In genomic region chr6:117917576-117917975, GRCm38 (mm10) we compare ENCODE assay signal across 8 mouse cellular contexts. TPM values are rescaled to one million over a fixed set of nuclear protein-coding genes. Genes with fewer than 3 reads are reported as not detected.
DNase-seq lines count a peak whose midpoint lies in the region; ATAC-seq and TF ChIP-seq lines count a peak whose summit lies in the region.

No protein-coding gene starts in this region.

- 2% methylated on average over 21 of the region's 21 CpGs for WGBS in embryonic facial prominence, embryonic 12.5 days
- 1% methylated on average over 21 of the region's 21 CpGs for WGBS in liver, postnatal 0 days (ENCODE audit: insufficient replicate concordance)
- 1% methylated on average over 21 of the region's 21 CpGs for WGBS in neural tube, embryonic 12.5 days

- no peak for TF ChIP-seq POLR2A in testis, adult 2 months (IDR thresholded peaks at IDR 0.05; ENCODE audit: control insufficient read depth, low read depth, low read length)

- peak overlapping the region; percentile 72 for H3K4me3 ChIP-seq in embryonic facial prominence, embryonic 12.5 days
- peak overlapping the region; percentile 80 for H3K4me3 ChIP-seq in liver, postnatal 0 days (ENCODE audit: low read depth, low read length)
- H3K4me3 ChIP-seq in neural tube, embryonic 12.5 days, result peak overlapping the region; percentile 61
- H3K4me3 ChIP-seq in testis, adult 2 months (ENCODE audit: control insufficient read depth, low read depth, low read length), result peak overlapping the region; percentile 94

- DNase-seq in A20 (ENCODE audit: low read depth, low spot score), result peak; percentile 61
- peak; percentile 72 to 88 for DNase-seq in adrenal gland, adult (ENCODE audit: inconsistent age in 2 of 2, low spot score in 1 of 2)
- DNase-seq in heart, adult 8-10 months (ENCODE audit: low spot score), result peak; percentile 72
- peak; percentile 64 to 75 for DNase-seq in kidney, adult 8-10 months
- DNase-seq in liver, postnatal 0 days, result peak; percentile 75

- H3K4me2 ChIP-seq in embryonic facial prominence, embryonic 12.5 days (replicated peaks), result peak overlapping the region; percentile 79
- peak overlapping the region; percentile 80 for H3K4me2 ChIP-seq in liver, postnatal 0 days (ENCODE audit: low read depth, low read length)
- H3K4me2 ChIP-seq in neural tube, embryonic 12.5 days (replicated peaks), result peak overlapping the region; percentile 85

- no peaks in the 10 kb centered on the region for H3K27me3 ChIP-seq in embryonic facial prominence, embryonic 12.5 days
- H3K27me3 ChIP-seq in liver, postnatal 0 days (ENCODE audit: insufficient read depth, low read length), result no peaks in the 10 kb centered on the region
- no peaks in the 10 kb centered on the region for H3K27me3 ChIP-seq in neural tube, embryonic 12.5 days (replicated peaks)
- no peaks in the 10 kb centered on the region for H3K27me3 ChIP-seq in testis, adult 2 months (ENCODE audit: control insufficient read depth, insufficient read depth, low read length)

- TF ChIP-seq EP300 in liver, postnatal 0 days (IDR thresholded peaks at IDR 0.05; ENCODE audit: low read depth), result 0 out of 2 replicates have a peak, but pooled peaks have one; percentile 9

- H3K9ac ChIP-seq in embryonic facial prominence, embryonic 12.5 days, result peak overlapping the region; percentile 71
- peak overlapping the region; percentile 86 for H3K9ac ChIP-seq in liver, postnatal 0 days (replicated peaks)
- H3K9ac ChIP-seq in neural tube, embryonic 12.5 days, result peak overlapping the region; percentile 76

- no peak for TF ChIP-seq CTCF in liver, postnatal 0 days (IDR thresholded peaks at IDR 0.05; ENCODE audit: low read depth)
- TF ChIP-seq CTCF in testis, adult 2 months (IDR thresholded peaks at IDR 0.05; ENCODE audit: control insufficient read depth, insufficient read depth, insufficient replicate concordance, low read depth, low read length), result no peak

- ATAC-seq in embryonic facial prominence, embryonic 12.5 days (ENCODE audit: insufficient number of reproducible peaks, insufficient read depth, low FRiP score, low TSS enrichment), result peak; percentile 73
- peak; percentile 25 for ATAC-seq in liver, postnatal 0 days
- ATAC-seq in neural tube, embryonic 12.5 days (ENCODE audit: low FRiP score, low read depth), result peak; percentile 73

- peak overlapping the region; percentile 96 for H3K27ac ChIP-seq in embryonic facial prominence, embryonic 12.5 days
- H3K27ac ChIP-seq in liver, postnatal 0 days (ENCODE audit: low read depth), result peak overlapping the region; percentile 99
- H3K27ac ChIP-seq in neural tube, embryonic 12.5 days, result 0 out of 2 replicates have a peak overlapping the region, but pooled peaks have one; percentile 38
- H3K27ac ChIP-seq in testis, adult 2 months (ENCODE audit: control insufficient read depth, insufficient read depth, low read depth, low read length), result peak overlapping the region; percentile 65

- peaks cover 38% of the 10 kb centered on the region for H3K4me1 ChIP-seq in embryonic facial prominence, embryonic 12.5 days
- H3K4me1 ChIP-seq in liver, postnatal 0 days (ENCODE audit: insufficient read depth), result peaks cover 36% of the 10 kb centered on the region
- H3K4me1 ChIP-seq in neural tube, embryonic 12.5 days, result peaks cover 25% of the 10 kb centered on the region
- peaks cover 4% of the 10 kb centered on the region; the same call in 1 of the 2 replicates for H3K4me1 ChIP-seq in testis, adult 2 months (ENCODE audit: control insufficient read depth, insufficient read depth, low read length)

- peaks cover 15% of the 10 kb centered on the region; the same call in 1 of the 2 replicates for H3K36me3 ChIP-seq in embryonic facial prominence, embryonic 12.5 days
- peaks cover 34% of the 10 kb centered on the region for H3K36me3 ChIP-seq in liver, postnatal 0 days (replicated peaks; ENCODE audit: insufficient read depth, low read length)
- H3K36me3 ChIP-seq in neural tube, embryonic 12.5 days, result 0 out of 2 replicates have a peak, but pooled peaks cover 2% of the 10 kb centered on the region
- H3K36me3 ChIP-seq in testis, adult 2 months (ENCODE audit: control insufficient read depth, insufficient read depth, low read length), result no peaks in the 10 kb centered on the region; the same call in none of the 2 replicates

- H3K9me3 ChIP-seq in embryonic facial prominence, embryonic 12.5 days, result no peaks in the 10 kb centered on the region
- H3K9me3 ChIP-seq in liver, postnatal 0 days (ENCODE audit: low read length), result no peaks in the 10 kb centered on the region
- no peaks in the 10 kb centered on the region for H3K9me3 ChIP-seq in neural tube, embryonic 12.5 days

RNA-seq across cellular contexts. Expression of gene Hnrnpf, which starts 17.5 kb away (rescaled TPM):
- 659 and 677 TPM in 2 replicates for polyA plus RNA-seq in embryonic facial prominence, embryonic 12.5 days (2016; fragmentation: Nextera tagmentation; extraction: Ambion mirVana)
- total RNA-seq in heart, adult 8-10 months (2022), result 100 to 1,000 TPM; 170 to 189 (median 180) TPM
- polyA plus RNA-seq in liver, postnatal 0 days (2015; fragmentation: Nextera tagmentation; extraction: Ambion mirVana), result 264 and 270 TPM in 2 replicates
- polyA plus RNA-seq in neural tube, embryonic 12.5 days (2016; fragmentation: Nextera tagmentation; extraction: Ambion mirVana), result 463 and 469 TPM in 2 replicates
- 286 and 325 TPM in 2 replicates for polyA plus RNA-seq in testis, adult 2 months (2012; rRNA removed)

RNA-seq across cellular contexts. Expression of gene Fxyd4, which starts 19.9 kb away (rescaled TPM):
- 2.2 and 3.7 TPM in 2 replicates for polyA plus RNA-seq in embryonic facial prominence, embryonic 12.5 days (2016; fragmentation: Nextera tagmentation; extraction: Ambion mirVana)
- not detected for total RNA-seq in heart, adult 8-10 months (2022)
- polyA plus RNA-seq in liver, postnatal 0 days (2015; fragmentation: Nextera tagmentation; extraction: Ambion mirVana), result 0.20 TPM in 1 of 2 replicates, not detected in the other
- polyA plus RNA-seq in neural tube, embryonic 12.5 days (2016; fragmentation: Nextera tagmentation; extraction: Ambion mirVana), result 1.2 and 2.7 TPM in 2 replicates
- 3.6 TPM in 1 of 2 replicates, not detected in the other for polyA plus RNA-seq in testis, adult 2 months (2012; rRNA removed)

RNA-seq across cellular contexts. Expression of gene Zfp239, which starts 55.7 kb away (rescaled TPM):
- 15.7 and 19.2 TPM in 2 replicates for polyA plus RNA-seq in embryonic facial prominence, embryonic 12.5 days (2016; fragmentation: Nextera tagmentation; extraction: Ambion mirVana)
- under 1 TPM in 3 of 4 experiments, not detected in 1; 0.22 to 0.41 (median 0.26) TPM for total RNA-seq in heart, adult 8-10 months (2022)
- 0.86 and 1.1 TPM in 2 replicates for polyA plus RNA-seq in liver, postnatal 0 days (2015; fragmentation: Nextera tagmentation; extraction: Ambion mirVana)
- polyA plus RNA-seq in neural tube, embryonic 12.5 days (2016; fragmentation: Nextera tagmentation; extraction: Ambion mirVana), result 11.1 and 12.0 TPM in 2 replicates
- 4.6 TPM in 2 replicates for polyA plus RNA-seq in testis, adult 2 months (2012; rRNA removed)

Comparison
In these comparisons a context has a peak if more than half of its experiments do, and no peak if none do; other contexts are left out.
1. Peak in every context shown above with its lines: DNase-seq, ATAC-seq, H3K4me3 ChIP-seq and H3K27ac ChIP-seq.
2. H3K27ac ChIP-seq: peak in every context shown above with its lines; median percentile 99 in liver, postnatal 0 days; 96 in embryonic facial prominence, embryonic 12.5 days; 65 in testis, adult 2 months; 38 in neural tube, embryonic 12.5 days.